Mouse (Mus musculus) heart, postnatal 0 days (tissue): ENCODE measurements around the gene Adamts15. TPM values are rescaled to one million over a fixed set of nuclear protein-coding genes. Genes with fewer than 3 reads are reported as not detected.

Experiments
- ATAC-seq: fragments of 200-750 bp; cut with Nextera tagmentation; 2 replicates; pipeline ENCODE4 v1.8.0; 2017; ENCODE audit warnings: low read depth, moderate number of reproducible peaks, moderate library complexity; ENCODE audit not compliant: insufficient read depth
- DNase-seq: peaks from one replicate; pipeline ENCODE4 v3.0.0-alpha.2; 2016; ENCODE audit warnings: low spot score
- H3K27ac ChIP-seq: fragments of 300-500 bp; sonication (generic); 2 replicates; pipeline ENCODE4 v1.5.1; 2014; ENCODE audit warnings: low read depth, mild to moderate bottlenecking
- H3K27me3 ChIP-seq: fragments of 300-500 bp; sonication (generic); 2 replicates; pipeline ENCODE4 v1.6.1; 2014; ENCODE audit warnings: low read length, mixed read lengths; ENCODE audit not compliant: control insufficient read depth, insufficient read depth
- H3K36me3 ChIP-seq: fragments of 300-500 bp; sonication (generic); replicated peaks from 2 replicates; pipeline ENCODE4 v1.6.1; 2014; ENCODE audit warnings: low read length, mixed read lengths; ENCODE audit not compliant: control insufficient read depth, insufficient read depth
- H3K4me1 ChIP-seq: fragments of 300-500 bp; sonication (generic); 2 replicates; pipeline ENCODE4 v1.6.1; 2014; ENCODE audit warnings: antibody characterized with exemption; ENCODE audit not compliant: control insufficient read depth, insufficient read depth
- H3K4me2 ChIP-seq: fragments of 300-500 bp; sonication (generic); 2 replicates; pipeline ENCODE4 v1.6.1; 2014; ENCODE audit warnings: low read depth, mild to moderate bottlenecking, low read length, moderate library complexity
- H3K4me3 ChIP-seq: fragments of 300-500 bp; sonication (generic); 2 replicates; pipeline ENCODE4 v1.5.1; 2014; ENCODE audit warnings: low read depth, low read length
- H3K9ac ChIP-seq: fragments of 300-500 bp; sonication (generic); replicated peaks from 2 replicates; pipeline ENCODE4 v1.6.1; 2014; ENCODE audit warnings: low read depth, low read length, mixed read lengths
- H3K9me3 ChIP-seq: fragments of 300-500 bp; sonication (generic); replicated peaks from 2 replicates; pipeline ENCODE4 v1.6.1; 2016; ENCODE audit warnings: low read length; ENCODE audit not compliant: control insufficient read depth
- CTCF ChIP-seq: IDR thresholded peaks from 2 replicates; pipeline ENCODE4 v1.5.1; 2016; ENCODE audit warnings: antibody characterized with exemption, control low read depth, low read depth
- EP300 ChIP-seq: IDR thresholded peaks from 2 replicates; pipeline ENCODE4 v1.6.1; 2016; ENCODE audit warnings: antibody characterized with exemption, low read depth
- WGBS: fragments of 180-500 bp; shearing (Covaris S2); extraction: QIAGEN DNeasy Blood & Tissue Kit; methylation state at CpG from one replicate; pipeline ENCODE4 v1.1.7; 2014; 5-methylcytosine and 5-hydroxymethylcytosine counted together
- polyA plus RNA-seq: library from polyadenylated mRNA; unstranded; fragments of >200 nt; fragmentation: Nextera tagmentation; extraction: Ambion mirVana; gene quantifications from 2 replicates; pipeline ENCODE4 v1.2.1, GENCODE M21; 2015
- total RNA-seq: library from RNA; depleted of rRNA; stranded (reverse); fragments of >200 nt; gene quantifications from 2 replicates; pipeline ENCODE4 v1.2.3, GENCODE M21; 2014; ENCODE audit warnings: low replicate concordance; rRNA removed

Gene Adamts15
- total RNA-seq (4.3 and 8.4 TPM in 2 replicates), polyA plus RNA-seq (2.1 and 3.1 TPM in 2 replicates)

DNA sequence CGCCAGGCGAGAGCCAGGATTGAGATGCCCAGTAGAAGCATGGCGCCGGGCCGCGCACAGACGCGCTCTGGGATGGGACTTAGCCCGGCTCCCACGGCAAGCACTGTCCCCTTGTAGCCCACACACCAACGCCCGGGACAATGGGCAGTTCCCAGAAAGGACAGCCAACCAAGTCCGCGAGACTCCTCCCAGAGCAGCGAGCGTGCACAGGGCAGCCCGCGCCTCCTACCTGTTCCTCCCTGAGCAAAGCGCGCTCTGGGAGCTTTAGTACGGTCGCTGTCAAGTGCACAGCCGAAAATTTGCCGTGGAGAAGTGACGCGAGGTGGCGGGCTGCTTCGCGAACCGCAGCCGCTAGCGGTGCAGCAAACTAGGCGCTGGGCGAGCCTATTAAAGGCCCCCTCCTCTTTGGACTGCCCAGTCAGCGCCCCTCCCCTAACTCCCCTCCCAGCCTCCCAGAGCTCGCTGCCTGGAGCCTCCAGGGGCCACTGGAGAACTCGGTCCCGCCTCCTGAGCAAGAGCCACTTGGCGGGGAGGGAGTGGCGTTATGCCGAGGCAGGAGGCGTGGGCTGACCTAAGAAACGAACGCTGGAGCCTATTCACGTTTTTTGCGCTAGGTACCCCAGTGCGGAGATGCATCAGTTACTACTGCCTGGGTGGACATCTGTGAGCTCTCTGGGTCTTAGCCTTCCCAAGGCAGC lies at the start of gene Adamts15:
Gene Adamts15, minus strand, starts transcription at position 256 of the 698 bp plus-strand sequence.
- Histone ChIP-seq H3K4me2 (peak within 1 kb of the TSS; percentile 95), H3K9ac (peak within 1 kb of the TSS; percentile 55), H3K27me3 (peaks cover 8% of the 10 kb centered on the region; the same call in 1 of the 2 replicates), H3K36me3 (no peaks in the 10 kb centered on the region), H3K9me3 (no peaks in the 10 kb centered on the region), H3K4me3 (peak within 1 kb of the TSS; percentile 65), H3K27ac (peak within 1 kb of the TSS; percentile 11), H3K4me1 (peaks cover 29% of the 10 kb centered on the region)
- WGBS = under 1% methylated on average over 46 of the region's 47 CpGs
- DNase-seq (peak; percentile 52), ATAC-seq (peak; percentile 58)
- TF ChIP-seq CTCF (peak; percentile 14; the same call in 1 of the 2 replicates), EP300 (no peak)

- Histone ChIP-seq H3K4me1 (no peaks in the 10 kb centered on the region), H3K4me2 (no peak overlapping the region), H3K9ac (no peak overlapping the region), H3K27me3 (no peaks in the 10 kb centered on the region), H3K27ac (no peak overlapping the region), H3K4me3 (no peak overlapping the region), H3K36me3 (no peaks in the 10 kb centered on the region), H3K9me3 (no peaks in the 10 kb centered on the region)
- peak; percentile 38; the same call in 1 of the 2 replicates for ATAC-seq
- peak; percentile 51; the same call in 1 of the 2 replicates for TF ChIP-seq CTCF
- TF ChIP-seq EP300 = no peak
- 34% methylated on average over 4 of the region's 4 CpGs for WGBS
- DNase-seq = no peak
Measured at GRCm38 (mm10) chr9:30971967-30972366, 49.7 kb upstream of the Adamts15 start.

DNA sequence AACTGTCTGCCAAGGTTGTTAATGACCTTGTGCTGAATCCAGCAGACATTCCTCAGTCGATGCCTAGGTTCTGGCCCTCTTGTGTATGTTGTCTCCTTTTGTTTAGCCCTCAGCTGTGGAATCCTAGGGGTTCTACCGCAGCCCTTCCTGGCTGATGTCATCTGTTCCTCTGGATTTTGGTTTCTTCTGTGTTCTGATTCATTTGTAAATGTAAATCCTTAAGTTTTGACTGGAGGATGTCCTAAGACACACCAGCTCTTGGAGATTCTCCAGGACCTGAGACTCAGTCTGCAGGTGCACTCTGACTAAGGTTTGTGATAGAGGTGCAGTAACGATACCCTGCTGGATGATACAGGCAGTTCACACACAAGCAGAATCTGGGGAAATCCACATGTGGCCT lies 47.7 kb upstream of the Adamts15 start:
- TF ChIP-seq CTCF (no peak), EP300 (no peak)
- Histone ChIP-seq H3K4me2 (no peak overlapping the region), H3K27me3 (no peaks in the 10 kb centered on the region), H3K4me3 (no peak overlapping the region), H3K36me3 (no peaks in the 10 kb centered on the region), H3K27ac (no peak overlapping the region), H3K9ac (no peak overlapping the region), H3K9me3 (no peaks in the 10 kb centered on the region), H3K4me1 (0 out of 2 replicates have a peak, but pooled peaks cover 4% of the 10 kb centered on the region)
- DNase-seq = no peak
- 55% methylated on average over 3 of the region's 3 CpGs for WGBS
- no peak for ATAC-seq

- TF ChIP-seq EP300 = no peak
- no peak for TF ChIP-seq CTCF
- no peak overlapping the region for H3K9ac ChIP-seq
- no peak for ATAC-seq
- no peaks in the 10 kb centered on the region for H3K27me3 ChIP-seq
- H3K4me3 ChIP-seq = no peak overlapping the region
- DNase-seq = no peak
- no peaks in the 10 kb centered on the region for H3K9me3 ChIP-seq
- no peak overlapping the region for H3K27ac ChIP-seq
- WGBS = 74% methylated on average over 6 of the region's 6 CpGs
- H3K4me2 ChIP-seq = no peak overlapping the region
- H3K36me3 ChIP-seq = no peaks in the 10 kb centered on the region
- peaks cover 13% of the 10 kb centered on the region for H3K4me1 ChIP-seq
Measured at GRCm38 (mm10) chr9:30968130-30968529, 45.9 kb upstream of the Adamts15 start.

GRCm38 (mm10) chr9:30966881-30967280 lies 44.6 kb upstream of the Adamts15 start:
- no peaks in the 10 kb centered on the region for H3K27me3 ChIP-seq
- H3K4me1 ChIP-seq = peaks cover 13% of the 10 kb centered on the region
- H3K9ac ChIP-seq = no peak overlapping the region
- no peak overlapping the region for H3K4me2 ChIP-seq
- no peak for DNase-seq
- no peak for ATAC-seq
- H3K36me3 ChIP-seq = no peaks in the 10 kb centered on the region
- H3K27ac ChIP-seq = no peak overlapping the region
- H3K4me3 ChIP-seq = no peak overlapping the region
- TF ChIP-seq CTCF = no peak
- TF ChIP-seq EP300 = no peak
- H3K9me3 ChIP-seq = no peaks in the 10 kb centered on the region
- 33% methylated on average over 7 of the region's 7 CpGs for WGBS
